Mouse (Mus musculus) hindbrain, embryonic 13.5 days (tissue): ENCODE results near the gene Cend1. TPM values are rescaled to one million over a fixed set of nuclear protein-coding genes. Genes with fewer than 3 reads are reported as not detected.
A peak's percentile ranks its signal among the peaks of the same experiment; 100 is the strongest.

ENCODE experiments used
- ATAC-seq: fragments of 200-750 bp; cut with Nextera tagmentation; 2 replicates; pipeline ENCODE4 v1.8.0; 2017; ENCODE audit warnings: moderate TSS enrichment; ENCODE audit not compliant: low FRiP score
- H3K27ac ChIP-seq: fragments of 300-500 bp; sonication (generic); 2 replicates; pipeline ENCODE4 v1.5.1; 2015; ENCODE audit warnings: inconsistent platforms, mild to moderate bottlenecking, moderate library complexity
- H3K27me3 ChIP-seq: fragments of 300-500 bp; sonication (generic); 2 replicates; pipeline ENCODE4 v1.6.1; 2015; ENCODE audit warnings: mild to moderate bottlenecking, inconsistent platforms
- H3K36me3 ChIP-seq: fragments of 300-500 bp; sonication (generic); 2 replicates; pipeline ENCODE4 v1.6.1; 2015; ENCODE audit warnings: mild to moderate bottlenecking, inconsistent platforms
- H3K4me1 ChIP-seq: fragments of 300-500 bp; sonication (generic); replicated peaks from 2 replicates; pipeline ENCODE4 v1.6.1; 2015; ENCODE audit warnings: inconsistent platforms
- H3K4me2 ChIP-seq: fragments of 300-500 bp; sonication (generic); 2 replicates; pipeline ENCODE4 v1.6.1; 2015; ENCODE audit warnings: inconsistent platforms, mild to moderate bottlenecking, moderate library complexity
- H3K4me3 ChIP-seq: fragments of 300-500 bp; sonication (generic); 2 replicates; pipeline ENCODE4 v1.5.1; 2015; ENCODE audit warnings: mild to moderate bottlenecking, inconsistent platforms
- H3K9ac ChIP-seq: fragments of 300-500 bp; sonication (generic); 2 replicates; pipeline ENCODE4 v1.6.1; 2015; ENCODE audit warnings: mild to moderate bottlenecking, inconsistent platforms
- H3K9me3 ChIP-seq: fragments of 300-500 bp; sonication (generic); 2 replicates; pipeline ENCODE4 v1.6.1; 2016; ENCODE audit warnings: inconsistent platforms
- WGBS: fragments of 180-500 bp; shearing (Covaris S2); methylation state at CpG from one replicate; pipeline ENCODE4 v1.1.7; 2015; 5-methylcytosine and 5-hydroxymethylcytosine counted together
- polyA plus RNA-seq: library from polyadenylated mRNA; unstranded; fragments of >200 nt; fragmentation: Nextera tagmentation; extraction: Ambion mirVana; gene quantifications from 2 replicates; pipeline ENCODE4 v1.2.1, GENCODE M21; 2015

Cend1 gene
- polyA plus RNA-seq, 1 experiment from 2014 or later: 68.3 TPM

- H3K9me3 ChIP-seq: no peaks in the 10 kb centered on the region
- under 1% methylated on average over 57 of the region's 57 CpGs for WGBS
- peak within 1 kb of the TSS; percentile 94 for H3K4me2 ChIP-seq
- H3K36me3 ChIP-seq: peaks cover 14% of the 10 kb centered on the region
- H3K27me3 ChIP-seq: peaks cover 13% of the 10 kb centered on the region; the same call in 1 of the 2 replicates
- peak; percentile 94 for ATAC-seq
- H3K4me1 ChIP-seq: peaks cover 16% of the 10 kb centered on the region
- H3K4me3 ChIP-seq: peak within 1 kb of the TSS; percentile 67
- H3K27ac ChIP-seq: peak within 1 kb of the TSS; percentile 88
- peak within 1 kb of the TSS; percentile 89 for H3K9ac ChIP-seq
Observed at GRCm38 (mm10) chr7:141391625-141392551, 37.4 kb downstream of the Cend1 start, which contains the start of gene Taldo1. Gene Taldo1, plus strand, starts transcription at chr7:141392199.

GRCm38 (mm10) chr7:141390326-141391259 lies 38.7 kb downstream of the Cend1 start:
- Histone ChIP-seq H3K4me1 (peaks cover 16% of the 10 kb centered on the region), H3K9ac (no peak overlapping the region), H3K36me3 (peaks cover 1% of the 10 kb centered on the region; the same call in 1 of the 2 replicates), H3K4me3 (no peak overlapping the region), H3K4me2 (peak overlapping the region; percentile 94; the same call in 1 of the 2 replicates), H3K27me3 (peaks cover 13% of the 10 kb centered on the region; the same call in 1 of the 2 replicates), H3K9me3 (no peaks in the 10 kb centered on the region), H3K27ac (no peak overlapping the region)
- ATAC-seq: no peak
- 62% methylated on average over 9 of the region's 9 CpGs for WGBS

GRCm38 (mm10) chr7:141388487-141389109 lies 40.7 kb downstream of the Cend1 start:
- peaks cover 14% of the 10 kb centered on the region for H3K4me1 ChIP-seq
- H3K9ac ChIP-seq: no peak overlapping the region
- no peak overlapping the region for H3K27ac ChIP-seq
- H3K27me3 ChIP-seq: peaks cover 13% of the 10 kb centered on the region; the same call in 1 of the 2 replicates
- WGBS: 61% methylated on average over 3 of the region's 3 CpGs
- H3K36me3 ChIP-seq: no peaks in the 10 kb centered on the region
- no peak for ATAC-seq
- no peak overlapping the region for H3K4me2 ChIP-seq
- H3K4me3 ChIP-seq: no peak overlapping the region
- H3K9me3 ChIP-seq: no peaks in the 10 kb centered on the region

- peaks cover 10% of the 10 kb centered on the region for H3K4me1 ChIP-seq
- no peak for ATAC-seq
- H3K4me2 ChIP-seq: no peak overlapping the region
- no peaks in the 10 kb centered on the region for H3K36me3 ChIP-seq
- no peak overlapping the region for H3K27ac ChIP-seq
- peaks cover 13% of the 10 kb centered on the region; the same call in 1 of the 2 replicates for H3K27me3 ChIP-seq
- 59% methylated on average over 2 of the region's 2 CpGs for WGBS
- no peak overlapping the region for H3K4me3 ChIP-seq
- H3K9me3 ChIP-seq: no peaks in the 10 kb centered on the region
- no peak overlapping the region for H3K9ac ChIP-seq
Observed at GRCm38 (mm10) chr7:141387807-141388486, 41.3 kb downstream of the Cend1 start.

GRCm38 (mm10) chr7:141381068-141381835 lies 48.0 kb downstream of the Cend1 start:
- H3K36me3 ChIP-seq: no peaks in the 10 kb centered on the region
- WGBS: 72% methylated on average over 4 of the region's 4 CpGs
- no peaks in the 10 kb centered on the region for H3K9me3 ChIP-seq
- H3K4me3 ChIP-seq: no peak overlapping the region
- 0 out of 2 replicates have a peak, but pooled peaks cover 6% of the 10 kb centered on the region for H3K27me3 ChIP-seq
- no peak for ATAC-seq
- no peak overlapping the region for H3K9ac ChIP-seq
- H3K4me2 ChIP-seq: no peak overlapping the region
- H3K4me1 ChIP-seq: no peaks in the 10 kb centered on the region
- H3K27ac ChIP-seq: no peak overlapping the region

- no peak for ATAC-seq
- Histone ChIP-seq H3K4me2 (no peak overlapping the region), H3K27me3 (0 out of 2 replicates have a peak, but pooled peaks cover 6% of the 10 kb centered on the region), H3K27ac (no peak overlapping the region), H3K9ac (no peak overlapping the region), H3K4me3 (no peak overlapping the region), H3K9me3 (no peaks in the 10 kb centered on the region), H3K36me3 (no peaks in the 10 kb centered on the region), H3K4me1 (no peaks in the 10 kb centered on the region)
- WGBS: 72% methylated on average over 4 of the region's 4 CpGs
Observed at GRCm38 (mm10) chr7:141379584-141379983, 49.7 kb downstream of the Cend1 start.

Other genes starting within 250 kb of the Cend1 start
- 109 and 118 TPM in 2 replicates for gene Hras, start 235.5 kb downstream of the Cend1 start, polyA plus RNA-seq
- 10.3 and 11.2 TPM in 2 replicates for gene Lrrc56, start 235.3 kb downstream of the Cend1 start, polyA plus RNA-seq
- gene Lmntd2, start 215.4 kb downstream of the Cend1 start, polyA plus RNA-seq: 1.2 and 1.8 TPM in 2 replicates
- 27.4 and 32.9 TPM in 2 replicates for gene Rassf7, start 213.6 kb downstream of the Cend1 start, polyA plus RNA-seq
- gene Phrf1, start 200.7 kb downstream of the Cend1 start, polyA plus RNA-seq: 77.1 and 78.9 TPM in 2 replicates
- gene Irf7, start 163.0 kb downstream of the Cend1 start, polyA plus RNA-seq: 1.2 and 1.3 TPM in 2 replicates
- not detected in 2 replicates for gene Cdhr5, start 152.7 kb downstream of the Cend1 start, polyA plus RNA-seq
- 1.5 and 3.2 TPM in 2 replicates for gene Sct, start 150.4 kb downstream of the Cend1 start, polyA plus RNA-seq
- gene Drd4, start 137.5 kb downstream of the Cend1 start, polyA plus RNA-seq: 0.68 and 0.70 TPM in 2 replicates
- 138 and 157 TPM in 2 replicates for gene Deaf1, start 101.8 kb downstream of the Cend1 start, polyA plus RNA-seq
- 67.7 and 74.7 TPM in 2 replicates for gene Tmem80, start 101.8 kb downstream of the Cend1 start, polyA plus RNA-seq
- 0.65 and 1.4 TPM in 2 replicates for gene Eps8l2, start 90.6 kb downstream of the Cend1 start, polyA plus RNA-seq
- gene Taldo1, start 37.3 kb downstream of the Cend1 start, polyA plus RNA-seq: 333 and 346 TPM in 2 replicates
- gene Gatd1, start 15.4 kb downstream of the Cend1 start, polyA plus RNA-seq: 57.4 and 58.5 TPM in 2 replicates
- gene Slc25a22, start 8.4 kb upstream of the Cend1 start, polyA plus RNA-seq: 71.3 and 76.3 TPM in 2 replicates
- 4.9 and 5.7 TPM in 2 replicates for gene Pidd1, start 14.5 kb upstream of the Cend1 start, polyA plus RNA-seq
- 771 and 809 TPM in 2 replicates for gene Rplp2, start 17.9 kb upstream of the Cend1 start, polyA plus RNA-seq
- 18.7 TPM in 2 replicates for gene Pnpla2, start 25.7 kb upstream of the Cend1 start, polyA plus RNA-seq
- 6.9 and 7.2 TPM in 2 replicates for gene Cracr2b, start 31.6 kb upstream of the Cend1 start, polyA plus RNA-seq
- gene Cd151, start 37.9 kb upstream of the Cend1 start, polyA plus RNA-seq: 18.4 and 19.3 TPM in 2 replicates
- 86.5 and 88.1 TPM in 2 replicates for gene Polr2l, start 45.6 kb upstream of the Cend1 start, polyA plus RNA-seq
- 34.1 and 35.5 TPM in 2 replicates for gene Tspan4, start 45.7 kb upstream of the Cend1 start, polyA plus RNA-seq
- gene Chid1, start 110.4 kb upstream of the Cend1 start, polyA plus RNA-seq: 36.6 and 45.5 TPM in 2 replicates
- gene Ap2a2, start 132.7 kb upstream of the Cend1 start, polyA plus RNA-seq: 105 and 111 TPM in 2 replicates
- gene Muc6, start 225.8 kb upstream of the Cend1 start, polyA plus RNA-seq: 0.21 and 0.23 TPM in 2 replicates